Mouse (Mus musculus): Measurements from ENCODE around the gene Por. TPM values are rescaled to one million over a fixed set of nuclear protein-coding genes. Genes with fewer than 3 reads are reported as not detected.

The Por gene
- total RNA-seq, 2 experiments from 2014 or later, result 84.4 to 91.2 TPM

DNA sequence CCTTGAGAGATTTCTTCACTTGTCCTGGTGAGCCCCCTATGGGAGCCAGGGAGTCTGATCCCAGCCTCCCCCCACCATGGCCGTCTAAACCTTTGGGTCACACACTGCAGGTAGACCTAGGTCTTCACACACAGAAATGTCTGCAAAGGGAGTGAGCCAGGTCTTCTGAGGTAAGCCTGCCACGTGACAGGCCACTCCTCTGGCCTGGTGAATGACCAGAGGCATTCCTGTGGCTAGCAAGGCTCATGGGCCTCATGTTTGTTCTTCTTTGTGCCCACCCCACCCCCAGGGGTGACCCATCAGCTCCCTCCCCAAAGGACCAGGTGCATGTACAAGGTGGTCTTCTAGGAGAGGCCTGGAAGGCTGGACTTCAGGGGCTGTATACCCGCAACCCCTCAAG lies 18.3 kb upstream of the Por start:
- DNase-seq (ENCODE audit: low spot score in 2 of 2), result no peak
- intact Hi-C loops (cut with DNase I), result no loop called here

DNA sequence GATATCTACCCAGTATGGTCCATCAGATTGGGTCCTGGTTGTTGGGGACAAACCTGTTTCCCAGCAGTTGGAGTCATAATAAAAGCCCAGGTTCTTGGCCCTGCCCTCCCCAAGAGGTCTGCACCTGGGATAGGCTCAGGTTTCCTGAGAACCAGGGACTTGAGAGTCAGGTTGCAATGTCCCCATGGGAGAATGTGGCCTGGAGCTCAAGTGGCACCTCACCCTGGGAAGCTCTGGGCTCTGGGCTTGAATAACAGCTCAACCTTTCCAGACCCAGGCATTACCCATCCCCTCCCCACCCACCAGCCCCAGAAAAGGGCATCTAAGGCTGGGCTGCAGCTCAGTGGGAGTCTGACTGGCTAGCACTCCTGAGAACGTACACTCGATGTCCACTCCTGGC lies 16.6 kb upstream of the Por start:
- DNase-seq (ENCODE audit: low spot score in 2 of 2), result no peak
- intact Hi-C loops (cut with DNase I), result no loop called here

GRCm38 (mm10) chr5:135656046-135656445 lies 13.8 kb upstream of the Por start:
- intact Hi-C loops (cut with DNase I), result no loop called here

GRCm38 (mm10) chr5:135657128-135657527 lies 12.7 kb upstream of the Por start:
- intact Hi-C loops (cut with DNase I), result no loop called here

More at GRCm38 (mm10) chr5:135656046-135656445, 13.8 kb upstream of the Por start:
- no peak for DNase-seq (ENCODE audit: low spot score in 2 of 2)

DNA sequence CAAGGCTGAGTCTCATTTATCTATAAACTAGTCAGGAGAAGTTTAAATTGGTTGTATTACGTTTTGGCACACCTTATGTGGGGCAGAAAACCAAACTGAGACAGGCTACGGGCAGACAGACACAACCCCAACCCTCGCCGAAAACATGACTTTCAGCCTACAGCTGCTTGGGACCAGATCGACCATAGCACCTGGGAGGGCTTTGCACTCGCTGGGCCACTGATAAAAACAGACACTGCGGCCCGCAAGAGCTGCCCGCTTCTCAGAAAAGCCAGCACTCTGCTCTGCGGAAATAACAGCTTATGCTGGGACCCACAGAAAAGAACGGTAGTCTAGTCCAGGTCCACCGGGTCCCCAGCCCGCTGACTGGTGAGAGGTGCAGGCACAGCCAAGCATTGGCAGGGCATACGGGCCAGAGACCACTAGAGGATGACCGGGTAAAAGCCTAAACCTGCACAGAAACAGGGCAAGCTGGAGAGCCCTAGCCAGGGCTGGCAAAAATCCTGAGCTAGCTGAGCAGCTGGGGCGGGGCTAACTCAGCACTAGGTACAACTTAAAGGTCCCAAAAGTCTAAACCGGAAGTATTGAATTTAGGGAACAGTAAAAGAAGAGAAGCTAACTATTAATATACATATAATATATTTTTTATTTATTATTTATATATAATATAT lies 12.0 kb upstream of the Por start:
- intact Hi-C loops (cut with DNase I), result no loop called here

More at GRCm38 (mm10) chr5:135657128-135657527, 12.7 kb upstream of the Por start:
- no peak for DNase-seq (ENCODE audit: low spot score in 2 of 2)

DNA sequence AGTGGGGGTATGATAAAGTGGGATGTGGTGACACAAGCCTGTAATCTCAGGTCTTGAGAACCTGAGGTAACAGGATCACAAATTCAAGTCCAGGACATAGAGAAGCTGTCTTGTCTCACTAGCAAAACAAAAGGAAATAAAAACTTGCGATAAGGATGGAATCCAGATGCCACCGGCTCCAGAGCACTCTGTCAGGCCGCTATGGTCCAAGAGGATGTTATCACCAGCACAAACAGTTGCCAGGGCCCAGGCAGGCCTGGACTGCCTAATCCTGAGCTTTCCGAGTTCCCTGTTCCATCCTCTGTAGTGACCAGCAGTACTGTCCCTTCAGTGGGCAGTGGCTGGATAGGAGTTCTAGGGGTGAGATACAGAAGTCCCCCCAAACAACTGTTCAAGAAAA lies 9.9 kb upstream of the Por start:
- intact Hi-C loops (cut with DNase I), result no loop called here

More for the DNA sequence above, 12.0 kb upstream of the Por start:
- DNase-seq (ENCODE audit: low spot score in 2 of 2), result no peak

GRCm38 (mm10) chr5:135660535-135660934 lies 9.3 kb upstream of the Por start:
- no peak for DNase-seq (ENCODE audit: low spot score in 2 of 2)
- intact Hi-C loops (cut with DNase I), result no loop called here

More for the DNA sequence above, 9.9 kb upstream of the Por start:
- DNase-seq (ENCODE audit: low spot score in 2 of 2), result no peak

DNA sequence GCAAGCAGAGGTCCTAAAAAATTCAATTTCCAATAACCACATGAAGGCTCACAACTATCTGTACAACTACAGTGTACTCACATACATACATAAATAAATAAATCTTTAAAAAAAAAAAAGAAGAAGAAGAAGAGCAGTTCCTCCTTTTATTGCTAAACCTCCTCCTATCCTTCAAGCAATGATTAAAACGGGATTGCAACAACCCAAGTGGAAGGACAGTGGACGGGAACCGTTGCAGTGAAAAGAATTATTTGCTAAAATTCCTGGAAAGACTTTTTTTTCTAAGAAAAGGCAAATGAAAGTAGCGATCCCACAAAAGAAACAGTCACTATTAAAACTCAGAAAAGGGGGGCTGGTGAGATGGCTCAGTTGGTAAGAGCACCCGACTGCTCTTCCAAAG lies 2.9 kb upstream of the Por start:
- intact Hi-C loops (cut with DNase I), result no loop called here
- DNase-seq (ENCODE audit: low spot score in 2 of 2), result no peak

GRCm38 (mm10) chr5:135668071-135668470 lies 1.8 kb upstream of the Por start:
- DNase-seq (ENCODE audit: low spot score in 2 of 2), result no peak
- intact Hi-C loops (cut with DNase I), result no loop called here

DNA sequence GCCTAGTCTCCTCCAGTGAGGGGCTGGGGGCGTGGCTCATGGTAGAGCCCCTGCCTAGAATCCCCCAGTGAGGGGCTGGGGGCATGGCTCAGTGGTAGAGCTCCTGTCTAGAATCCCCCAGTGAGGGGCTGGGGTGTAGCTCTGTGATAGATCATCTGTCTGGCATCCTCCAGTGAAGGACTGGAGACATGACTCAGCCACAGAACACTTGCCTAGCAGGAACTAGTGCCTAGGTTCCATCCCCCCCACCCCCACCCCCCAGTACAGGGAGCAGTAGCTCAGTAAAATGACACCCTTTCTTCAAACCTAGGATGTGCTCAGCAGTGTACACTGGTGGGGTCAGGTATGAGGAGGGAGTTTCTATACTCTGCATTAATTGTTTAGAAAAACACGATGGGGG lies 1.0 kb downstream of the Por start:
- no peak for DNase-seq (ENCODE audit: low spot score in 2 of 2)
- intact Hi-C loops (cut with DNase I), result no loop called here

GRCm38 (mm10) chr5:135672509-135672908 lies 2.7 kb downstream of the Por start:
- no peak for DNase-seq (ENCODE audit: low spot score in 2 of 2)
- intact Hi-C loops (cut with DNase I), result no loop called here

GRCm38 (mm10) chr5:135672980-135673379 lies 3.1 kb downstream of the Por start:
- intact Hi-C loops (cut with DNase I), result no loop called here
- DNase-seq (ENCODE audit: low spot score in 2 of 2), result no peak

GRCm38 (mm10) chr5:135674349-135674775 lies 4.5 kb downstream of the Por start:
- no peak for DNase-seq (ENCODE audit: low spot score in 2 of 2)
- intact Hi-C loops (cut with DNase I), result no loop called here

DNA sequence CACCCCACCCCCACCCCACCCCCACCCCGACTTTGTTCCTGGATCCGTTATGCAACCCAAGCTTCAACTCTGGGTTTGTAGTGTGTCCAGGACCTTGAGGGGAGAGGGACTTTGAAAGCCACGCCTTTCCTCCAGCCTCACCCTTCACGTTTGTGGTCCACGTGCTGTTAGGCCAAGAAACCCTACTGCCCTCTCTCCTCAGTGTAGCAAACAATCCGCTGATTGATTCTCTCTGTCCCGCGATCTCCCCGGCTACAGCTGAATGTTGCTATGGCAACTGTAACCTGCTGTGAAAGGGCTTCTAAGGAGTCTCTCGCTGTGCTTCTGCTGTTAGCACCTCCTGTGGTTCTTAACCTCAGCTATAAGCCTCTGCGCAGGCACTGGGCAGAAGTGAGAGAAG lies 5.0 kb downstream of the Por start:
- intact Hi-C loops (cut with DNase I), result no loop called here
- DNase-seq (ENCODE audit: low spot score in 2 of 2), result peak; percentile 76 to 80

DNA sequence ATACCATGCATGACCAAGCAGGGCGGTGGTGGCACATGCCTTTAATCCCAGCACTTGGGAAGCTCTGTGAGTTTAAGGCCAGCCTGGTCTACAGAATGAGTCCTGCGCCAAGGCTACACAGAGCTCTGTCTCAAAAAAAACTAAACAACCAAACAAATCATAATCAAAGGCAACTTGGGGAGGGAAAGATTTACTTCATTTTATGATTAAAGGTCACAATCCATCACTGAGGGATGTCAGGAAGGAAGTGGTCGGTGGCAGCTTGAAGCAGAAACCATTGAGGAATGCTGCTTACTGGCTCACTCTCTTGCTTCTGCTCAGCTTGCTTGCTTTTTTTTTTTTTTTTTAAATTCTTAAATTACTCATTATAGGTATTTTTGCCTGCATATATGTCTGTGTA lies 6.9 kb downstream of the Por start:
- intact Hi-C loops (cut with DNase I), result no loop called here
- DNase-seq (ENCODE audit: low spot score in 2 of 2), result no peak

GRCm38 (mm10) chr5:135677251-135677650 lies 7.4 kb downstream of the Por start:
- intact Hi-C loops (cut with DNase I), result no loop called here
- no peak for DNase-seq (ENCODE audit: low spot score in 2 of 2)

GRCm38 (mm10) chr5:135678481-135678880 lies 8.6 kb downstream of the Por start:
- no peak for DNase-seq (ENCODE audit: low spot score in 2 of 2)
- intact Hi-C loops (cut with DNase I), result no loop called here

DNA sequence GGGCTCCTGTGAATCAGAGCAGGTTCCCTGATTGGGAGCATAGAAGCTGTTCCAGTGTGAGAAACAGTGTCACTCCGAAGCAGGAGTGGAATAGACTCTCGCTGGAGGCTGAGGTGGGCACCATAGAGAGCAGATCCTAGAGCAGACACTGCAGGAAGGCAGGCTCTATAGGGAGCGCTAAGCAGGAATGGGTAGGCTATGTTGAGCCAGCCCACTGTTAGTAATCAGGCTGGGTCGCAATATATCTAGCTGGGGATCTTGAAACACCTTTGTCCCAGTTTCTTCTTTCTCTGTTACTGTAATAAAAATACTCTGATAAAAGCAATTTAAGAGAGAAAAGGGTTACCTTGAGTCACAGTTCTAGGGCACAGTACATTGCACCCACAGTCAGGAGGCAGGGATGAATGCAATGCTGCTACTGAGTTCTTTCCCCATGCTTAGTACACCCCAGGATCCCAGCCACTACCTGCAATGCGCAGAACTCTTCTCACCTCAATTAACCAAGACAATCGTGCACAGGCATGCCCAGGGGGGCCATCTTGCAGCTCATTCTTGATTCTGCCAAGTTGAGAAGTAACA lies 11.2 kb downstream of the Por start:
- intact Hi-C loops (cut with DNase I), result no loop called here
- DNase-seq (ENCODE audit: low spot score in 2 of 2), result no peak

DNA sequence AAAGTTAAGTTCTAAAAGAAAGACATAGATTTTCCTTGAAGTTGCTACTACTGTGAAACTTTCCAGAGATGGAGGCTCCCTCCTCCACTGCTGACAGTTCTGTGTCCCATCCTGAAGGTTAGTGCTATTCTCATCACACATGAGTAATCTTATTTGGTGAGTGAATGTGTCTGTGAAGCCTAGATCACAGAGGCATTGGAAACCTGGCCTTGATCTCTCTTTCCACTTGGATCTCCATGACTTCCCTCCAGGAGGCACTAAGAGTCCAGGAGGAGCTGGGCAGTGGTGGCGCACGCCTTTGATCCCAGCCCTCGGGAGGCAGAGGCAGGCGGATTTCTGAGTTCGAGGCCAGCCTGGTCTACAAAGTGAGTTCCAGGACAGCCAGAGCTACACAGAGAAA lies 12.2 kb downstream of the Por start:
- intact Hi-C loops (cut with DNase I), result no loop called here
- no peak for DNase-seq (ENCODE audit: low spot score in 2 of 2)

GRCm38 (mm10) chr5:135682942-135683570 lies 13.2 kb downstream of the Por start:
- intact Hi-C loops (cut with DNase I), result no loop called here

GRCm38 (mm10) chr5:135690401-135690800 lies 20.6 kb downstream of the Por start:
- no peak for DNase-seq (ENCODE audit: low spot score in 2 of 2)
- intact Hi-C loops (cut with DNase I), result no loop called here

More at GRCm38 (mm10) chr5:135682942-135683570, 13.2 kb downstream of the Por start:
- no peak for DNase-seq (ENCODE audit: low spot score in 2 of 2)
